Mouse (Mus musculus) liver, adult 2 months (tissue): ENCODE data around the gene Rpap3.

Experiments used
- CTCF ChIP-seq: fragments of 200-500 bp; IDR thresholded peaks from 2 replicates; pipeline ENCODE4 v1.5.1; 2011; ENCODE audit warnings: low read depth, low read length, control low read depth
- POLR2A ChIP-seq: fragments of 200-500 bp; IDR thresholded peaks from 2 replicates; pipeline ENCODE4 v1.6.1; 2011; ENCODE audit warnings: low read length, control low read depth; ENCODE audit not compliant: insufficient read depth; ENCODE audit errors: extremely low read depth

DNA sequence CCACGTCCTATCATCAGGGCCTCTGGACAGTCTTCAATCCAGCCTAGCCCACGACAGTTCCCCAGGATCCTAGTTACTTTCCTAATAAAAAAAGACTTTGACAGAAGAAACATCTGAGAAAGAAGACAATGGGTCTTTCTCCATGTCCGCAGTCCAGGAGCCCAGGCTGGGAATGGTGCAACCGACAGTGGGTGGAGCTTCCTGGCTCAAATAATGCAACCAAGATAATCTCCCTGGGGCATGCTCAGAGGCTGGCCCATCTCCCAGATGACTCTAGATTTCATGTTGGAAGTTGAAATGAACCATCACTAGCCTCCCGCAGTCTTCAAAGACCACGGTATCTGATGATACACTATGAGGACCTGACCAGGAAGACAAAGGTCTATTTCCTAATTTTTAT is 35.1 kb downstream of the Rpap3 start:
- no peak for TF ChIP-seq CTCF
- TF ChIP-seq POLR2A = no peak
